Mouse (Mus musculus): ENCODE measurements around the gene Alg10b. TPM values are rescaled to one million over a fixed set of nuclear protein-coding genes. Genes with fewer than 3 reads are reported as not detected.

Gene Alg10b
- polyA plus RNA-seq, 1 experiment from 2014 or later = 49.2 TPM

Small RNA genes lying within 50 kb of the gene (microRNA-seq; reads per million reads assigned to microRNA genes)
- gene Mir7648 = 1.1 reads per million
